Mouse (Mus musculus) kidney, adult 2 months (tissue): ENCODE results near the gene Ly6g6f. TPM values are rescaled to one million over a fixed set of nuclear protein-coding genes. Genes with fewer than 3 reads are reported as not detected.

Source experiments
- DNase-seq: peaks from one replicate; pipeline ENCODE4 v3.0.0; 2021
- H3K27ac ChIP-seq: fragments of 200-500 bp; 2 replicates; pipeline ENCODE4 v1.5.1; 2012; ENCODE audit warnings: low read depth, low read length, control low read depth, inconsistent platforms; ENCODE audit not compliant: insufficient read depth
- H3K27me3 ChIP-seq: fragments of 200-500 bp; replicated peaks from 2 replicates; pipeline ENCODE4 v1.6.1; 2012; ENCODE audit warnings: mild to moderate bottlenecking, moderate library complexity, low read length, inconsistent platforms; ENCODE audit not compliant: control insufficient read depth, insufficient read depth
- H3K36me3 ChIP-seq: fragments of 200-500 bp; 2 replicates; pipeline ENCODE4 v1.6.1; 2012; ENCODE audit warnings: mild to moderate bottlenecking, moderate library complexity, low read length, inconsistent platforms; ENCODE audit not compliant: control insufficient read depth, insufficient read depth
- H3K4me1 ChIP-seq: fragments of 200-500 bp; 2 replicates; pipeline ENCODE4 v1.6.1; 2011; ENCODE audit warnings: low read length; ENCODE audit not compliant: control insufficient read depth, insufficient read depth
- H3K4me3 ChIP-seq: fragments of 200-500 bp; 2 replicates; pipeline ENCODE4 v1.5.1; 2011; ENCODE audit warnings: mild to moderate bottlenecking, low read depth, low read length, control low read depth; ENCODE audit not compliant: insufficient read depth
- CTCF ChIP-seq: fragments of 200-500 bp; conservative IDR thresholded peaks from 2 replicates; pipeline ENCODE4 v1.5.1; 2011; ENCODE audit warnings: low read depth, mild to moderate bottlenecking, control low read depth, low read length, moderate library complexity, mixed read lengths; ENCODE audit not compliant: insufficient read depth, insufficient read length
- POLR2A ChIP-seq: fragments of 200-500 bp; IDR thresholded peaks from one replicate; pipeline ENCODE4 v1.6.1; 2011; ENCODE audit warnings: low read depth, low read length, control low read depth
- WGBS: fragments of 180-500 bp; shearing (Covaris S2); methylation state at CpG from one replicate; pipeline ENCODE4 v1.1.7; 2018; 5-methylcytosine and 5-hydroxymethylcytosine counted together
- polyA plus RNA-seq: library from polyadenylated mRNA; depleted of rRNA; stranded (reverse); fragments of >200 nt; gene quantifications from 2 replicates; pipeline ENCODE4 v1.2.3, GENCODE M21; 2012; rRNA removed

Gene Ly6g6f
- polyA plus RNA-seq, 1 experiment = not detected

- Histone ChIP-seq H3K27me3 (no peaks in the 10 kb centered on the region), H3K4me1 (no peaks in the 10 kb centered on the region), H3K36me3 (no peaks in the 10 kb centered on the region), H3K4me3 (no peak overlapping the region), H3K27ac (no peak overlapping the region)
- DNase-seq = no peak
- TF ChIP-seq CTCF = no peak
- no peak for TF ChIP-seq POLR2A
- WGBS = 77% methylated on average over 8 of the region's 8 CpGs
Measured at GRCm38 (mm10) chr17:35032323-35032870, 53.0 kb downstream of the Ly6g6f start.

- no peak for DNase-seq
- no peak for TF ChIP-seq CTCF
- no peak for TF ChIP-seq POLR2A
- Histone ChIP-seq H3K4me3 (no peak overlapping the region), H3K27ac (no peak overlapping the region), H3K27me3 (no peaks in the 10 kb centered on the region), H3K36me3 (no peaks in the 10 kb centered on the region), H3K4me1 (no peaks in the 10 kb centered on the region)
- 85% methylated on average over 7 of the region's 7 CpGs for WGBS
Measured at GRCm38 (mm10) chr17:35031880-35032279, 53.5 kb downstream of the Ly6g6f start.

- Histone ChIP-seq H3K27me3 (no peaks in the 10 kb centered on the region), H3K27ac (no peak overlapping the region), H3K4me3 (no peak overlapping the region), H3K4me1 (no peaks in the 10 kb centered on the region), H3K36me3 (no peaks in the 10 kb centered on the region)
- no peak for TF ChIP-seq CTCF
- no peak for TF ChIP-seq POLR2A
- DNase-seq = no peak
- WGBS = 89% methylated on average over 11 of the region's 11 CpGs
Measured at GRCm38 (mm10) chr17:35031272-35031671, 54.1 kb downstream of the Ly6g6f start.

Other genes starting within 250 kb of the Ly6g6f start
- 35.7 and 36.7 TPM in 2 replicates for gene Stk19, start 248.7 kb downstream of the Ly6g6f start, polyA plus RNA-seq
- gene Dxo, start 248.6 kb downstream of the Ly6g6f start, polyA plus RNA-seq = 52.6 and 59.2 TPM in 2 replicates
- 58.2 and 69.5 TPM in 2 replicates for gene Skiv2l, start 235.4 kb downstream of the Ly6g6f start, polyA plus RNA-seq
- gene Nelfe, start 235.2 kb downstream of the Ly6g6f start, polyA plus RNA-seq = 24.2 and 26.2 TPM in 2 replicates
- gene Cfb, start 223.1 kb downstream of the Ly6g6f start, polyA plus RNA-seq = 191 and 199 TPM in 2 replicates
- gene Zbtb12, start 206.1 kb downstream of the Ly6g6f start, polyA plus RNA-seq = 9.4 and 10.8 TPM in 2 replicates
- 0.05 TPM in 1 of 2 replicates, not detected in the other for gene Gm20547, start 203.6 kb downstream of the Ly6g6f start, polyA plus RNA-seq
- 62.9 and 73.4 TPM in 2 replicates for gene C2, start 187.3 kb downstream of the Ly6g6f start, polyA plus RNA-seq
- gene Ehmt2, start 187.1 kb downstream of the Ly6g6f start, polyA plus RNA-seq = 134 and 169 TPM in 2 replicates
- 73.5 and 88.1 TPM in 2 replicates for gene Slc44a4, start 171.1 kb downstream of the Ly6g6f start, polyA plus RNA-seq
- gene Neu1, start 154.4 kb downstream of the Ly6g6f start, polyA plus RNA-seq = 448 and 498 TPM in 2 replicates
- gene Hspa1b, start 126.4 kb downstream of the Ly6g6f start, polyA plus RNA-seq = 38.8 and 56.5 TPM in 2 replicates
- not detected in 2 replicates for gene Gm20481, start 115.7 kb downstream of the Ly6g6f start, polyA plus RNA-seq
- gene Hspa1a, start 113.5 kb downstream of the Ly6g6f start, polyA plus RNA-seq = 23.4 and 31.5 TPM in 2 replicates
- gene Hspa1l, start 112.9 kb downstream of the Ly6g6f start, polyA plus RNA-seq = 0.33 and 0.58 TPM in 2 replicates
- gene Lsm2, start 103.7 kb downstream of the Ly6g6f start, polyA plus RNA-seq = 70.2 and 88.2 TPM in 2 replicates
- 52.5 and 64.5 TPM in 2 replicates for gene Vars, start 84.6 kb downstream of the Ly6g6f start, polyA plus RNA-seq
- gene Vwa7, start 69.0 kb downstream of the Ly6g6f start, polyA plus RNA-seq = 0.80 and 0.89 TPM in 2 replicates
- gene Sapcd1, start 57.6 kb downstream of the Ly6g6f start, polyA plus RNA-seq = 0.69 and 0.77 TPM in 2 replicates
- 1.6 and 2.4 TPM in 2 replicates for gene Msh5, start 38.9 kb downstream of the Ly6g6f start, polyA plus RNA-seq
- gene Clic1, start 35.6 kb downstream of the Ly6g6f start, polyA plus RNA-seq = 105 and 117 TPM in 2 replicates
- gene Ddah2, start 26.6 kb downstream of the Ly6g6f start, polyA plus RNA-seq = 37.7 and 41.0 TPM in 2 replicates
- gene Ly6g6c, start 20.2 kb downstream of the Ly6g6f start, polyA plus RNA-seq = 0.13 and 0.16 TPM in 2 replicates
- gene Mpig6b, start 19.4 kb downstream of the Ly6g6f start, polyA plus RNA-seq = 0.46 and 0.66 TPM in 2 replicates
- 2.1 and 2.5 TPM in 2 replicates for gene Ly6g6e, start 8.7 kb downstream of the Ly6g6f start, polyA plus RNA-seq
- 8.1 and 8.9 TPM in 2 replicates for gene Ly6g6d, start 7.5 kb downstream of the Ly6g6f start, polyA plus RNA-seq
- gene Abhd16a, start 3.7 kb upstream of the Ly6g6f start, polyA plus RNA-seq = 156 and 217 TPM in 2 replicates
- gene Ly6g5c, start 22.7 kb upstream of the Ly6g6f start, polyA plus RNA-seq = not detected in 2 replicates
- gene Ly6g5b, start 29.8 kb upstream of the Ly6g6f start, polyA plus RNA-seq = 0.81 and 1.0 TPM in 2 replicates
- 15.1 and 15.5 TPM in 2 replicates for gene Gpank1, start 35.8 kb upstream of the Ly6g6f start, polyA plus RNA-seq
- gene Csnk2b, start 36.4 kb upstream of the Ly6g6f start, polyA plus RNA-seq = 434 and 474 TPM in 2 replicates
- gene D17H6S53E, start 40.8 kb upstream of the Ly6g6f start, polyA plus RNA-seq = 10.7 and 12.9 TPM in 2 replicates
- 138 and 157 TPM in 2 replicates for gene Apom, start 46.4 kb upstream of the Ly6g6f start, polyA plus RNA-seq
- gene Bag6, start 49.6 kb upstream of the Ly6g6f start, polyA plus RNA-seq = 145 and 160 TPM in 2 replicates
- gene Prrc2a, start 79.3 kb upstream of the Ly6g6f start, polyA plus RNA-seq = 237 and 272 TPM in 2 replicates
- gene Aif1, start 90.5 kb upstream of the Ly6g6f start, polyA plus RNA-seq = 0.65 and 2.6 TPM in 2 replicates
- 9.4 and 17.7 TPM in 2 replicates for gene Lst1, start 102.8 kb upstream of the Ly6g6f start, polyA plus RNA-seq
- gene Ltb, start 108.8 kb upstream of the Ly6g6f start, polyA plus RNA-seq = 2.5 and 20.9 TPM in 2 replicates
- gene Tnf, start 116.4 kb upstream of the Ly6g6f start, polyA plus RNA-seq = 0.64 and 0.94 TPM in 2 replicates
- gene Lta, start 119.7 kb upstream of the Ly6g6f start, polyA plus RNA-seq = 0.08 and 1.1 TPM in 2 replicates
- not detected in 2 replicates for gene Gm16181, start 135.2 kb upstream of the Ly6g6f start, polyA plus RNA-seq
- gene Atp6v1g2, start 148.1 kb upstream of the Ly6g6f start, polyA plus RNA-seq = 6.6 and 6.7 TPM in 2 replicates
- gene Nfkbil1, start 150.2 kb upstream of the Ly6g6f start, polyA plus RNA-seq = 11.5 and 11.7 TPM in 2 replicates
- gene Ddx39b, start 156.1 kb upstream of the Ly6g6f start, polyA plus RNA-seq = 203 and 206 TPM in 2 replicates
- 340 and 351 TPM in 2 replicates for gene H2-D1, start 177.1 kb upstream of the Ly6g6f start, polyA plus RNA-seq
- 0.03 TPM in 1 of 2 replicates, not detected in the other for gene H2-Q1, start 234.8 kb upstream of the Ly6g6f start, polyA plus RNA-seq